Mouse (Mus musculus) thymus, postnatal 14 days (tissue): ENCODE measurements around the gene Slc16a14.
A peak's percentile ranks its signal among the peaks of the same experiment; 100 is the strongest.

Experiments used
- DNase-seq: peaks from one replicate; pipeline ENCODE4 v3.0.0; 2021

The Slc16a14 gene

GRCm38 (mm10) chr1:84910177-84910804, 24.6 kb downstream of the Slc16a14 start:
- no peak for DNase-seq

DNA sequence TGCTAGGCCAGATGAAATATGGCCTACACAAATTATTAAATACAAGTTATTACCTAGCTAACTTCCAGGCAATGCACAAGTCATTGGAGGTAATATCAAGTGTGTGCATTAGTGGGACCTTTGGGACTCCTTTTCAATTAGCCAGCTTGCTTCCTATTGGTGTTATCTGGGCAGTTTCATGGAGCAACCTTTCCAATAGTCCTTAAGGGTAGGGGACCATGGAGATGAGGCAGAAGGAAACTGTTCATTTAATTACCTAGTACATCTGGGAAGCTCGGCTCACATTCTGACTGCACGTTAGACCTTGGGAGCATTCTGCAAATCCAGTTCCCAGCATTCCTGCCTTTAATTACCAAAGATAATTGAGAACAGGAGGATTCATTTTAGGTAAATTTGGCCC, 30.5 kb downstream of the Slc16a14 start:
- DNase-seq = no peak

DNA sequence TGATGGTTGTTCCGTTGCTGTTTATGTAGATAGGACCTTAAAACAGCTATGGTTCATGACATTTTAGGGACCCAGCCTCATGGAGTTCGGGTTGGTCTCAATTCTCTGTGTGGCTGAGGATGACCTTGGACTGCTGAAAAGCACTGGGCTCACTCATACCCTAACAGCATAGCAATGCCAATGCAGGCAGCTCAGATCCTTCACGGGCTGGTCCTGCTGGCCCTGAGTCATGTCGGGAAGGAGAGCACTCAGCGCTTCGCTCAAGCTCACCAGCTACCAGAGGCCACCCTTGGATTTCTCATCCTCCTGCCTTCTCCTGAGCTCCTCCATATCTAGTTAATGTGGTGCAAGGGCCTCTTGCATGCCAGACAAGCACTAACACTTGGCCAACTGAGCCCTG, 35.8 kb downstream of the Slc16a14 start:
- DNase-seq = no peak

- DNase-seq = no peak
Measured at GRCm38 (mm10) chr1:84897364-84897763, 37.6 kb downstream of the Slc16a14 start.

GRCm38 (mm10) chr1:84891746-84892145, 43.2 kb downstream of the Slc16a14 start:
- no peak for DNase-seq

GRCm38 (mm10) chr1:84890503-84890902, 44.4 kb downstream of the Slc16a14 start:
- no peak for DNase-seq

GRCm38 (mm10) chr1:84890005-84890393, 44.9 kb downstream of the Slc16a14 start:
- DNase-seq = no peak

GRCm38 (mm10) chr1:84889330-84890004, 45.5 kb downstream of the Slc16a14 start:
- DNase-seq = no peak

DNA sequence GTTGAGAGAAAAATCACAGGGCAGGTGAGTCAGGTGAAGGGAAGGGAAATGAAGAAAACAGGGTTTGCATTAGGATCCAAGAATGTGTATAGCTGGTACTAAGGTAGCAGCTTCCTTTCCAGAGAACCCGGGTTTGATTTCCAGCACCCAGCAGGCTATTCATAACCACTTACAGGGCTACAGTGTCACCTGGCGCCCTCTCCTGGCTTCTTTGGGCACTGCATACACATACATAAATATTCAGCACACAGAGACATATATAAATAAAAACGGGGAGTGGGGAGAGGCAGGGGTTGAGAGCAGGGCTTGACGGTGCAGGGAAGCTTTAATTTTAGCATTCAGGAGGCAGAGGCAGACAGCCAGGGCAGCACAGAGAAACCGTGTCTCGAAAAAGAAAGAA, 49.0 kb downstream of the Slc16a14 start:
- peak; percentile 20 for DNase-seq

DNA sequence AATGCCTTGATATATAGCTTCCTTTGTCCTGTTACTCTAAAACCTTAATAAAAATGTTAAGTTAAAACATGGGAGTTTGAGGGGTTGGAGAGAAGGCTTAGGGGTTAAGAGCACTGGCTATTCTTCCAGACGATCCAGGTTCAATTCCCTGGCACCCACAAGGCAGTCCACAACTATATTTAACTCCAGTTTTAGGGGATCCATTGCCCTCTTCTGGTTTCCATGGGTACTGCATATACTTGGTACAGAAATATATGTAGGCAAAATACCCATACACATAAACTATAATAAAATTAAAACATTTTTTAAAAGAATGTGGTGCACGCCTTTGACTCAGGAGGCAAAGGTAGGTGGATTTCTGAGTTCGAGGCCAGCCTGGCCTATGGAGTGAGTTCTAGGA, 49.8 kb downstream of the Slc16a14 start:
- peak; percentile 23 for DNase-seq

- DNase-seq = no peak
Measured at GRCm38 (mm10) chr1:84883889-84884288, 51.0 kb downstream of the Slc16a14 start.

GRCm38 (mm10) chr1:84882937-84883336, 52.0 kb downstream of the Slc16a14 start:
- DNase-seq = no peak

- DNase-seq = no peak
Measured at GRCm38 (mm10) chr1:84882066-84882532, 52.8 kb downstream of the Slc16a14 start.

DNA sequence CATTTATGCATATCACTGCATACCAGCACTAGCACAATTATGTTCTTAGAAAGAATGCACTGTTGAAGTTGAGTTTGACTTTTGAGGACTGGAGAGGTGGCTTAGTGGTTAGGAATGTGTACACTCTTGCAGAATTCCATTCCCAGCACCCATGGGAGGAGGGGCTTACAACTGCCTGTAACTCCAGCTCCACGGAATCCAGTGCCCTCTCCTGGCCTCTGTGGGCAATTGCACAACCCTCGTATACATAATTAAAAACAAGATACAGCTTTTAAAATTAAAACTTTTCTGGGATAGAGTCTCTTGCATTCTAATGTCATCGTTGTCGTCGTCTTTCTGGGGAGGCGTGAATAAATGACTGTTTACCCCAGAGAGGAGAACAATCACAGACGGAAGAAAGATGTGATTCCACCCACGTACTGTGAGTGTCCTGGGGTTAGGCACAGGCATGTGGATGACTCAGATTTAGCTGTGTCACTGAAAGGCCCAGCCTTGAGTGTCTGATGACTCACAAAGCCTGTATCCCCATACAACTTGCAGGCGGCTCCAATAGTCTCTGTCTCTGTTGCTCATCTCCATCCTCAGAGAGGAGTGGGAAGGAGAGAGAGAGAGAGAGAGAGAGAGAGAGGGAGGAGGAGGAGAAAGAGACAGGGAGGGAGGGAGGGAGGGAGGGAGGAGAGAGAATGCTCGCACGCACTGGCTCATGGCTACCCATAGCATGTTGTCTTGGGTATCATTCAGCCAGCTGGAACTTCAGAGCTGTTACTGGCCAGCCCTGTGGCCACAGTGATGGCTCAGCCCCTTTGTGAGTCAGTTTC, 53.5 kb downstream of the Slc16a14 start:
- DNase-seq = no peak

GRCm38 (mm10) chr1:84879571-84880120, 55.3 kb downstream of the Slc16a14 start:
- no peak for DNase-seq

DNA sequence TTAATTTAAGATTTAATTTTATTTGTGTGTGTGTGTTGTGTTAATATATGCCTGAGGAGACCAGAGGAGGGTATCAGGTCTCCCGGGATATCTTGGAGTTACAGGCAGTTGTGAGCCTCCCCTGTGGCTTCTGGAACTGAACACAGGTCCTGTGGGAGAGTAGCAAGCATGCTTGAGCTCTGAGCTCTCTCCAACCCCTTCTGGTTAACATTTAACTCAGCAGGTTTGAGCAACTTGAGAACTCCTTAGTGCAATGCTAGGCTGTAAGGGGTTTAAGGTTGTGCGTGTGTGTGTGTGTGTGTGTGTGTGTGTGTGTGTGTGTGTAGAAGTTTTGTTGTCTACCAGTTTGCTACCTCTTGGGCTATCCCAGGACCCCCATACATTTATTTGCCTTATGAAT, 57.3 kb downstream of the Slc16a14 start:
- DNase-seq = no peak

- DNase-seq = no peak
Measured at GRCm38 (mm10) chr1:84872939-84873338, 62.0 kb downstream of the Slc16a14 start.

- no peak for DNase-seq
Measured at GRCm38 (mm10) chr1:84872105-84872504, 62.8 kb downstream of the Slc16a14 start.

- DNase-seq = no peak
Measured at GRCm38 (mm10) chr1:84871131-84871530, 63.8 kb downstream of the Slc16a14 start.

- DNase-seq = no peak
Measured at GRCm38 (mm10) chr1:84869498-84869897, 65.4 kb downstream of the Slc16a14 start.

- DNase-seq = no peak
Measured at GRCm38 (mm10) chr1:84868841-84869240, 66.1 kb downstream of the Slc16a14 start.

DNA sequence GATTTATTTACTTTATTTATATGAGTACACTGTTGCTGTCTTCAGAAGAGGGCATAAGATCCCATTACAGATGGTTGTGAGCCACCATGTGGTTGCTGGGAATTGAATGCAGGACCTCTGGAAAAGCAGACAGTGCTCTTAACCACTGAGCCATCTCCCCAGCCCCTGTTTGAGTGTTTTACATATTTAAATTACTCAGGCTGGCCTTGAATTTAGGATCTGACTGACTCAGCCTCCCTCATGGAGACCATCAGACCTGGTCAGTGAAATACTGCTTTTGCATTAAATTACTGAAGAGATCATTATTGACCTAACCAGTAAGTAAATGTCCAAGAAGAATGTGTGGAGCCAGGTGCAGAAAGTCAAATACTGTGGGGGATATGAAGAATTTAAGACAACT, 66.6 kb downstream of the Slc16a14 start:
- DNase-seq = no peak

GRCm38 (mm10) chr1:84866706-84867230, 68.2 kb downstream of the Slc16a14 start:
- DNase-seq = no peak
